ENCODE assay signal across 33 mouse cellular contexts in the genomic region with DNA sequence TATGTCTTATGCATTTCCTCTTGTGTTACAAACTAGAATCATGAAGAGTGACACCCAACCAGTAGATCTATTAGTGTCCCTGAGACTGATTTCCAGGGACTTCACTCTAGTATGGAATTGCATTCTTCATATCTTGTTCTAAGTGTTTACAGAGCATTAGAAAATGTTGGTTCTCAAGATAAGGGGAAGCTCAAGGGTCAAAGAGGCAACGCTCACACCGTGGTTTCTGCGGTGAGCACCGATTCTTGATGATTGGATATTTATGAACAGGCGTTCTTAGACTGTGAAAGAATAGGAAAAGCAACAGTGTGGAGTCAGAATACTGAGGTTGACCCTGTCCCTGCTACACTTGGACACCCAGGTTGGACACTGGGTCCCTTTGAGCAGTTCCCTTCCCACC.
"Had no signal": no experiment of that assay in that cellular context is flagged by ENCODE, and none has a peak within 500 bp of the region (broad histone marks: within the 10 kb centered on the region; RNA-seq: fewer than 3 reads in every experiment).

No protein-coding gene starts in this region.

- ATAC-seq: hindbrain, embryonic 16.5 days; hindbrain, postnatal 0 days; inflammation-experienced regulatory T-cells, adult 6 months had no signal

- H3K9ac ChIP-seq: heart, embryonic 12.5 days; heart, embryonic 13.5 days; heart, embryonic 15.5 days; hindbrain, embryonic 12.5 days; hindbrain, embryonic 13.5 days; hindbrain, embryonic 14.5 days; hindbrain, embryonic 15.5 days; kidney, embryonic 15.5 days had no signal

- H3K9me3 ChIP-seq: heart, embryonic 10.5 days; heart, embryonic 12.5 days; heart, embryonic 13.5 days; heart, embryonic 15.5 days; hindbrain, embryonic 10.5 days; hindbrain, embryonic 12.5 days; hindbrain, embryonic 13.5 days; hindbrain, embryonic 15.5 days; kidney, embryonic 15.5 days had no signal

- H3K4me3 ChIP-seq: heart, embryonic 10.5 days; heart, embryonic 12.5 days; heart, embryonic 13.5 days; heart, embryonic 15.5 days; hindbrain, embryonic 10.5 days; hindbrain, embryonic 12.5 days; hindbrain, embryonic 13.5 days; hindbrain, embryonic 15.5 days; kidney, embryonic 15.5 days; layer of hippocampus, adult 2 months; left cerebral cortex, adult 2 months had no signal

- H3K27me3 ChIP-seq: heart, embryonic 12.5 days; heart, embryonic 13.5 days; heart, embryonic 15.5 days; hindbrain, embryonic 12.5 days; hindbrain, embryonic 13.5 days; hindbrain, embryonic 15.5 days; kidney, embryonic 15.5 days had no signal

- H3K4me2 ChIP-seq: heart, embryonic 11.5 days; heart, embryonic 12.5 days; heart, embryonic 13.5 days; heart, embryonic 15.5 days; hindbrain, embryonic 12.5 days; hindbrain, embryonic 13.5 days; hindbrain, embryonic 14.5 days; hindbrain, embryonic 15.5 days; kidney, embryonic 15.5 days had no signal

- H3K27ac ChIP-seq: heart, embryonic 10.5 days; heart, embryonic 13.5 days; heart, embryonic 15.5 days; hindbrain, embryonic 10.5 days; hindbrain, embryonic 12.5 days; hindbrain, embryonic 13.5 days; hindbrain, embryonic 14.5 days; hindbrain, embryonic 15.5 days; hindbrain, postnatal 0 days; kidney, embryonic 15.5 days; kidney, postnatal 0 days; layer of hippocampus, adult 2 months; left cerebral cortex, adult 2 months had no signal

- H3K36me3 ChIP-seq: heart, embryonic 10.5 days; heart, embryonic 12.5 days; heart, embryonic 13.5 days; heart, embryonic 15.5 days; hindbrain, embryonic 10.5 days; hindbrain, embryonic 12.5 days; hindbrain, embryonic 13.5 days; hindbrain, embryonic 15.5 days; kidney, embryonic 15.5 days had no signal

- H3K4me1 ChIP-seq: heart, embryonic 10.5 days; heart, embryonic 12.5 days; heart, embryonic 13.5 days; heart, embryonic 15.5 days; hindbrain, embryonic 12.5 days; hindbrain, embryonic 13.5 days; hindbrain, embryonic 15.5 days had no signal

- DNase-seq: heart, postnatal 10 days; heart, postnatal 14 days; heart, postnatal 36 days; heart, postnatal 4 days; kidney, adult 11 months; kidney, adult 18-20 months; kidney, adult 2 months; kidney, adult 8-10 months; kidney, adult 9 months; kidney, postnatal 10 days; kidney, postnatal 14 days; kidney, postnatal 25 days; kidney, postnatal 36 days; kidney, postnatal 4 days; layer of hippocampus, adult 9-11 months; layer of hippocampus, postnatal 36 days had no signal
